Mouse (Mus musculus) urinary bladder, postnatal 36 days (tissue): ENCODE results near the gene Vgll3.

ENCODE experiments used
- DNase-seq, 2 experiments: peaks; one replicate each; pipeline ENCODE4 v3.0.0; 2022; ENCODE audit warnings: low spot score in 2 of 2, mixed read lengths in 1 of 2

The Vgll3 gene

GRCm38 (mm10) chr16:65814918-65815881 lies at the start of gene Vgll3:
TSS of gene Vgll3 (plus strand) at chr16:65815257.
- DNase-seq, result peak; percentile 58 to 71

- no peak for DNase-seq
Measured at GRCm38 (mm10) chr16:65765976-65766375, 49.1 kb upstream of the Vgll3 start.

- DNase-seq, result peak; percentile 5 to 15
Measured at GRCm38 (mm10) chr16:65785959-65786358, 29.1 kb upstream of the Vgll3 start.

- DNase-seq, result no peak
Measured at GRCm38 (mm10) chr16:65816059-65816458, 1.0 kb downstream of the Vgll3 start.

GRCm38 (mm10) chr16:65818779-65819178 lies 3.7 kb downstream of the Vgll3 start:
- no peak for DNase-seq

- no peak for DNase-seq
Measured at GRCm38 (mm10) chr16:65820803-65821202, 5.7 kb downstream of the Vgll3 start.

GRCm38 (mm10) chr16:65823721-65824120 lies 8.7 kb downstream of the Vgll3 start:
- no peak for DNase-seq

- DNase-seq, result peak in 1 of 2 experiments; percentile 30
Measured at GRCm38 (mm10) chr16:65828141-65828565, 13.1 kb downstream of the Vgll3 start.

- DNase-seq, result no peak
Measured at GRCm38 (mm10) chr16:65829096-65829495, 14.0 kb downstream of the Vgll3 start.

GRCm38 (mm10) chr16:65834721-65835120 lies 19.7 kb downstream of the Vgll3 start:
- no peak for DNase-seq

- no peak for DNase-seq
Measured at GRCm38 (mm10) chr16:65850126-65850525, 35.1 kb downstream of the Vgll3 start.

GRCm38 (mm10) chr16:65864471-65864870 lies 49.4 kb downstream of the Vgll3 start:
- DNase-seq, result no peak

- DNase-seq, result no peak
Measured at GRCm38 (mm10) chr16:65867927-65868326, 52.9 kb downstream of the Vgll3 start.

- DNase-seq, result no peak
Measured at GRCm38 (mm10) chr16:65868933-65869332, 53.9 kb downstream of the Vgll3 start.

- DNase-seq, result no peak
Measured at GRCm38 (mm10) chr16:65888940-65889339, 73.9 kb downstream of the Vgll3 start.
